8 mouse cellular contexts compared by ENCODE assay signal in genomic region chr16:93603439-93604212, GRCm38 (mm10). TPM values are rescaled to one million over a fixed set of nuclear protein-coding genes. Genes with fewer than 3 reads are reported as not detected.
DNase-seq lines count a peak whose midpoint lies in the region; ATAC-seq and TF ChIP-seq lines count a peak whose summit lies in the region.

Setd4 (minus strand) TSS chr16:93604063.

- WGBS in embryonic facial prominence, embryonic 15.5 days: under 1% methylated on average over 55 of the region's 55 CpGs
- 1% methylated on average over 55 of the region's 55 CpGs for WGBS in limb, embryonic 14.5 days
- WGBS in midbrain, embryonic 16.5 days: 1% methylated on average over 55 of the region's 55 CpGs
- 1% methylated on average over 55 of the region's 55 CpGs for WGBS in spleen, adult 2 months

- peak within 1 kb of the TSS; percentile 66 for H3K9ac ChIP-seq in embryonic facial prominence, embryonic 15.5 days
- H3K9ac ChIP-seq in limb, embryonic 14.5 days (ENCODE audit: low read depth, low read length, severe bottlenecking): peak within 1 kb of the TSS; percentile 76
- H3K9ac ChIP-seq in midbrain, embryonic 16.5 days (ENCODE audit: low read depth, low read length): peak within 1 kb of the TSS; percentile 82

- no peak for TF ChIP-seq CTCF in bone marrow macrophage, adult 2 months (IDR thresholded peaks at IDR 0.05; ENCODE audit: low read depth, low read length)
- TF ChIP-seq CTCF in spleen, adult 2 months (IDR thresholded peaks at IDR 0.05; ENCODE audit: extremely low read depth, insufficient read depth, insufficient read length, insufficient replicate concordance): no peak

- peak; percentile 80 to 85 for DNase-seq in B cell, adult 2 months
- DNase-seq in heart, adult 9 months (ENCODE audit: low spot score in 2 of 2): peak; percentile 94
- DNase-seq in kidney, adult 9 months: peak; percentile 96
- peak; percentile 94 for DNase-seq in limb, embryonic 14.5 days (ENCODE audit: low spot score)
- peak; percentile 68 to 85 for DNase-seq in spleen, adult 2 months (ENCODE audit: low read depth in 1 of 2, low spot score in 2 of 2)

- H3K27ac ChIP-seq in bone marrow macrophage, adult 2 months (ENCODE audit: insufficient read depth, low read depth, low read length): peak within 1 kb of the TSS; percentile 85
- H3K27ac ChIP-seq in embryonic facial prominence, embryonic 15.5 days (replicated peaks): peak within 1 kb of the TSS; percentile 93
- peak within 1 kb of the TSS; percentile 93 for H3K27ac ChIP-seq in limb, embryonic 14.5 days (replicated peaks; ENCODE audit: low read depth, low read length)
- peak within 1 kb of the TSS; percentile 97 for H3K27ac ChIP-seq in midbrain, embryonic 16.5 days (ENCODE audit: low read length)
- H3K27ac ChIP-seq in spleen, adult 2 months (ENCODE audit: insufficient read depth, low read length): peak within 1 kb of the TSS; percentile 90

- peak within 1 kb of the TSS; percentile 67 for H3K4me3 ChIP-seq in bone marrow macrophage, adult 2 months (ENCODE audit: insufficient read depth, low read length)
- H3K4me3 ChIP-seq in embryonic facial prominence, embryonic 15.5 days (replicated peaks): peak within 1 kb of the TSS; percentile 74
- peak within 1 kb of the TSS; percentile 60 for H3K4me3 ChIP-seq in limb, embryonic 14.5 days (replicated peaks; ENCODE audit: low read length)
- H3K4me3 ChIP-seq in midbrain, embryonic 16.5 days (ENCODE audit: low read depth, low read length): peak within 1 kb of the TSS; percentile 65
- peak within 1 kb of the TSS; percentile 71 for H3K4me3 ChIP-seq in spleen, adult 2 months (ENCODE audit: extremely low read depth, insufficient read depth, insufficient read length)

- H3K4me1 ChIP-seq in bone marrow macrophage, adult 2 months (ENCODE audit: control insufficient read depth, insufficient read depth, low read length): peaks cover 5% of the 10 kb centered on the region
- peaks cover 19% of the 10 kb centered on the region for H3K4me1 ChIP-seq in embryonic facial prominence, embryonic 15.5 days
- peaks cover 12% of the 10 kb centered on the region for H3K4me1 ChIP-seq in limb, embryonic 14.5 days (ENCODE audit: control insufficient read depth, insufficient read depth, low read length)
- peaks cover 13% of the 10 kb centered on the region for H3K4me1 ChIP-seq in midbrain, embryonic 16.5 days (ENCODE audit: control insufficient read depth, insufficient read depth, low read length)
- peaks cover 4% of the 10 kb centered on the region; the same call in 1 of the 2 replicates for H3K4me1 ChIP-seq in spleen, adult 2 months (ENCODE audit: control insufficient read depth, insufficient read depth, insufficient read length)

- peak; percentile 89 for ATAC-seq in embryonic facial prominence, embryonic 15.5 days (ENCODE audit: insufficient number of reproducible peaks, low FRiP score, low TSS enrichment, low read depth)
- peak; percentile 89 for ATAC-seq in limb, embryonic 14.5 days (ENCODE audit: low FRiP score, low read depth)
- ATAC-seq in midbrain, embryonic 16.5 days: peak; percentile 91

- peak; percentile 57; the same call in 1 of the 2 replicates for TF ChIP-seq POLR2A in bone marrow macrophage, adult 2 months (IDR thresholded peaks at IDR 0.05; ENCODE audit: borderline replicate concordance, low read depth, low read length)
- TF ChIP-seq POLR2A in limb, embryonic 14.5 days (IDR thresholded peaks at IDR 0.05; ENCODE audit: borderline replicate concordance, extremely low read depth, insufficient read depth, insufficient read length): no peak
- TF ChIP-seq POLR2A in spleen, adult 2 months (IDR thresholded peaks at IDR 0.05; ENCODE audit: low read depth, low read length): peak; percentile 49

- peak within 1 kb of the TSS; percentile 90 for H3K4me2 ChIP-seq in embryonic facial prominence, embryonic 15.5 days (replicated peaks)
- peak within 1 kb of the TSS; percentile 88 for H3K4me2 ChIP-seq in limb, embryonic 14.5 days (replicated peaks; ENCODE audit: low read depth, low read length, severe bottlenecking)
- H3K4me2 ChIP-seq in midbrain, embryonic 16.5 days (ENCODE audit: low read length): peak within 1 kb of the TSS; percentile 96

- peaks cover 7% of the 10 kb centered on the region; the same call in 1 of the 2 replicates for H3K36me3 ChIP-seq in embryonic facial prominence, embryonic 15.5 days
- peaks cover 5% of the 10 kb centered on the region for H3K36me3 ChIP-seq in limb, embryonic 14.5 days (ENCODE audit: control insufficient read depth, insufficient read depth, low read length)
- peaks cover 1% of the 10 kb centered on the region; the same call in 1 of the 2 replicates for H3K36me3 ChIP-seq in midbrain, embryonic 16.5 days (ENCODE audit: control insufficient read depth, insufficient read depth, low read length)
- no peaks in the 10 kb centered on the region for H3K36me3 ChIP-seq in spleen, adult 2 months (ENCODE audit: control insufficient read depth, insufficient read depth, low read length)

- H3K27me3 ChIP-seq in embryonic facial prominence, embryonic 15.5 days: no peaks in the 10 kb centered on the region
- H3K27me3 ChIP-seq in limb, embryonic 14.5 days (ENCODE audit: control insufficient read depth, insufficient read depth, low read length): no peaks in the 10 kb centered on the region
- no peaks in the 10 kb centered on the region for H3K27me3 ChIP-seq in midbrain, embryonic 16.5 days (ENCODE audit: control insufficient read depth, insufficient read depth, low read depth, low read length)
- no peaks in the 10 kb centered on the region for H3K27me3 ChIP-seq in spleen, adult 2 months (ENCODE audit: control insufficient read depth, insufficient read depth, low read length)

- no peaks in the 10 kb centered on the region for H3K9me3 ChIP-seq in embryonic facial prominence, embryonic 15.5 days (replicated peaks)
- no peaks in the 10 kb centered on the region for H3K9me3 ChIP-seq in limb, embryonic 14.5 days (ENCODE audit: control insufficient read depth, low read length)
- no peaks in the 10 kb centered on the region for H3K9me3 ChIP-seq in midbrain, embryonic 16.5 days (replicated peaks; ENCODE audit: control insufficient read depth, low read length, poor library complexity, severe bottlenecking)

RNA-seq across cellular contexts. Expression of gene Setd4, which starts in this region (rescaled TPM):
- polyA plus RNA-seq in bone marrow macrophage, adult 2 months (2012; ENCODE audit: insufficient read depth, insufficient read length, missing spikeins): 5.4 and 6.1 TPM in 2 replicates
- 12.3 and 17.0 TPM in 2 replicates for polyA plus RNA-seq in embryonic facial prominence, embryonic 15.5 days (2015; fragmentation: Nextera tagmentation; extraction: Ambion mirVana)
- polyA plus RNA-seq in limb, embryonic 14.5 days (2012; rRNA removed): 17.1 and 19.9 TPM in 2 replicates
- 11.7 and 12.9 TPM in 2 replicates for polyA plus RNA-seq in limb, embryonic 14.5 days (2014; fragmentation: Nextera tagmentation; extraction: Ambion mirVana)
- polyA plus RNA-seq in midbrain, embryonic 16.5 days (2015; fragmentation: Nextera tagmentation; extraction: Ambion mirVana): 19.5 and 22.4 TPM in 2 replicates
- 10.2 and 10.6 TPM in 2 replicates for polyA plus RNA-seq in spleen, adult 2 months (2012; rRNA removed)

Comparison
In these comparisons a context has a peak if more than half of its experiments do, and no peak if none do; other contexts are left out.
1. Peak in every context shown above with its lines: DNase-seq, ATAC-seq, H3K4me3 ChIP-seq and H3K27ac ChIP-seq.